Mouse (Mus musculus) liver, embryonic 11.5 days (tissue): Measurements from ENCODE around the gene Cyp26b1. TPM values are rescaled to one million over a fixed set of nuclear protein-coding genes. Genes with fewer than 3 reads are reported as not detected.
A peak's percentile ranks its signal among the peaks of the same experiment; 100 is the strongest.

Experiments
- ATAC-seq: fragments of 200-750 bp; cut with Nextera tagmentation; replicated peaks from 2 replicates; pipeline ENCODE4 v1.8.0; 2017; ENCODE audit warnings: moderate number of reproducible peaks, mild to moderate bottlenecking, moderate TSS enrichment, moderate library complexity; ENCODE audit not compliant: low FRiP score
- DNase-seq: peaks from one replicate; pipeline ENCODE4 v3.0.0-alpha.2; 2017; ENCODE audit warnings: low spot score
- H3K27ac ChIP-seq: fragments of 300-500 bp; sonication (generic); 2 replicates; pipeline ENCODE4 v1.5.1; 2014; ENCODE audit warnings: mild to moderate bottlenecking, low read depth, low read length, control low read depth
- H3K27me3 ChIP-seq: fragments of 300-500 bp; sonication (generic); replicated peaks from 2 replicates; pipeline ENCODE4 v1.6.1; 2014; ENCODE audit warnings: low read length, mixed read lengths; ENCODE audit not compliant: control insufficient read depth, insufficient read depth
- H3K36me3 ChIP-seq: fragments of 300-500 bp; sonication (generic); 2 replicates; pipeline ENCODE4 v1.6.1; 2014; ENCODE audit warnings: mild to moderate bottlenecking, low read length, moderate library complexity, mixed read lengths; ENCODE audit not compliant: control insufficient read depth, insufficient read depth
- H3K4me1 ChIP-seq: fragments of 300-500 bp; sonication (generic); replicated peaks from 2 replicates; pipeline ENCODE4 v1.6.1; 2014; ENCODE audit warnings: low read length, mixed read lengths; ENCODE audit not compliant: control insufficient read depth, insufficient read depth
- H3K4me2 ChIP-seq: fragments of 300-500 bp; sonication (generic); 2 replicates; pipeline ENCODE4 v1.6.1; 2014; ENCODE audit warnings: mild to moderate bottlenecking, control low read depth, moderate library complexity
- H3K4me3 ChIP-seq: fragments of 300-500 bp; sonication (generic); 2 replicates; pipeline ENCODE4 v1.5.1; 2014; ENCODE audit warnings: low read depth, low read length, control low read depth
- H3K9ac ChIP-seq: fragments of 300-500 bp; sonication (generic); 2 replicates; pipeline ENCODE4 v1.6.1; 2014; ENCODE audit warnings: low read depth, low read length, control low read depth
- H3K9me3 ChIP-seq: fragments of 300-500 bp; sonication (generic); 2 replicates; pipeline ENCODE4 v1.6.1; 2016; ENCODE audit warnings: low read length, inconsistent platforms, mixed read lengths; ENCODE audit not compliant: control insufficient read depth
- WGBS: fragments of 180-500 bp; shearing (Covaris S2); extraction: QIAGEN DNeasy Blood & Tissue Kit; methylation state at CpG from one replicate; pipeline ENCODE4 v1.1.7; 2014; 5-methylcytosine and 5-hydroxymethylcytosine counted together
- polyA plus RNA-seq: library from polyadenylated mRNA; unstranded; fragments of >200 nt; fragmentation: Nextera tagmentation; extraction: Ambion mirVana; gene quantifications from 2 replicates; pipeline ENCODE4 v1.2.1, GENCODE M21; 2014

The Cyp26b1 gene
- polyA plus RNA-seq, 1 experiment from 2014 or later = 1.0 TPM

GRCm38 (mm10) chr6:84589742-84590686 is 3.7 kb downstream of the Cyp26b1 start:
- ATAC-seq = peak; percentile 58
- Histone ChIP-seq H3K9me3 (no peaks in the 10 kb centered on the region), H3K27ac (no peak overlapping the region), H3K36me3 (no peaks in the 10 kb centered on the region), H3K4me1 (peaks cover 6% of the 10 kb centered on the region; the same call in 1 of the 2 replicates), H3K4me2 (peak overlapping the region; percentile 77), H3K9ac (no peak overlapping the region), H3K4me3 (no peak overlapping the region), H3K27me3 (peaks cover 61% of the 10 kb centered on the region)
- DNase-seq = peak; percentile 79
- 5% methylated on average over 39 of the region's 39 CpGs for WGBS

- Histone ChIP-seq H3K9ac (no peak overlapping the region), H3K27ac (no peak overlapping the region), H3K4me2 (peak overlapping the region; percentile 77), H3K27me3 (peaks cover 71% of the 10 kb centered on the region), H3K4me3 (peak overlapping the region; percentile 47), H3K9me3 (no peaks in the 10 kb centered on the region), H3K36me3 (no peaks in the 10 kb centered on the region), H3K4me1 (peaks cover 6% of the 10 kb centered on the region)
- ATAC-seq (no peak), DNase-seq (no peak)
- WGBS = 2% methylated on average over 53 of the region's 54 CpGs
Observed at GRCm38 (mm10) chr6:84588895-84589652, 4.6 kb downstream of the Cyp26b1 start.

GRCm38 (mm10) chr6:84588221-84588894 is 5.3 kb downstream of the Cyp26b1 start:
- no peak overlapping the region for H3K9ac ChIP-seq
- no peaks in the 10 kb centered on the region for H3K36me3 ChIP-seq
- H3K27ac ChIP-seq = no peak overlapping the region
- 2% methylated on average over 41 of the region's 41 CpGs for WGBS
- no peak for ATAC-seq
- H3K4me3 ChIP-seq = peak overlapping the region; percentile 47
- peak; percentile 42 for DNase-seq
- no peaks in the 10 kb centered on the region for H3K9me3 ChIP-seq
- H3K27me3 ChIP-seq = peaks cover 78% of the 10 kb centered on the region
- H3K4me1 ChIP-seq = peaks cover 10% of the 10 kb centered on the region
- peak overlapping the region; percentile 77 for H3K4me2 ChIP-seq

GRCm38 (mm10) chr6:84587471-84588101 is 6.1 kb downstream of the Cyp26b1 start:
- no peak for ATAC-seq

GRCm38 (mm10) chr6:84586551-84587200 is 7.0 kb downstream of the Cyp26b1 start:
- peaks cover 13% of the 10 kb centered on the region for H3K4me1 ChIP-seq
- peak overlapping the region; percentile 0 for H3K4me3 ChIP-seq
- peak overlapping the region; percentile 77 for H3K4me2 ChIP-seq
- H3K27ac ChIP-seq = no peak overlapping the region
- ATAC-seq = no peak
- H3K27me3 ChIP-seq = peaks cover 92% of the 10 kb centered on the region
- H3K9me3 ChIP-seq = no peaks in the 10 kb centered on the region
- H3K36me3 ChIP-seq = no peaks in the 10 kb centered on the region
- peak; percentile 37 for DNase-seq
- WGBS = 4% methylated on average over 28 of the region's 28 CpGs
- no peak overlapping the region for H3K9ac ChIP-seq

More at GRCm38 (mm10) chr6:84587471-84588101, 6.1 kb downstream of the Cyp26b1 start:
- no peaks in the 10 kb centered on the region for H3K9me3 ChIP-seq
- peaks cover 83% of the 10 kb centered on the region for H3K27me3 ChIP-seq
- H3K36me3 ChIP-seq = no peaks in the 10 kb centered on the region
- peak overlapping the region; percentile 77 for H3K4me2 ChIP-seq
- H3K4me3 ChIP-seq = peak overlapping the region; percentile 47
- under 1% methylated on average over 51 of the region's 51 CpGs for WGBS
- H3K9ac ChIP-seq = no peak overlapping the region
- H3K27ac ChIP-seq = no peak overlapping the region
- DNase-seq = peak; percentile 74
- H3K4me1 ChIP-seq = peaks cover 13% of the 10 kb centered on the region

- no peak for ATAC-seq
- 2% methylated on average over 37 of the region's 37 CpGs for WGBS
- peaks cover 13% of the 10 kb centered on the region for H3K4me1 ChIP-seq
- peak; percentile 46 for DNase-seq
- no peak overlapping the region for H3K9ac ChIP-seq
- no peaks in the 10 kb centered on the region for H3K9me3 ChIP-seq
- no peaks in the 10 kb centered on the region for H3K36me3 ChIP-seq
- H3K27me3 ChIP-seq = peaks cover 100% of the 10 kb centered on the region
- H3K4me2 ChIP-seq = peak overlapping the region; percentile 64
- H3K4me3 ChIP-seq = peak overlapping the region; percentile 34
- no peak overlapping the region for H3K27ac ChIP-seq
Observed at GRCm38 (mm10) chr6:84585686-84586300, 7.9 kb downstream of the Cyp26b1 start.

GRCm38 (mm10) chr6:84584783-84585685 is 8.7 kb downstream of the Cyp26b1 start:
- no peaks in the 10 kb centered on the region for H3K9me3 ChIP-seq
- H3K4me1 ChIP-seq = peaks cover 11% of the 10 kb centered on the region

More at GRCm38 (mm10) chr6:84584783-84585685, 8.7 kb downstream of the Cyp26b1 start:
- Histone ChIP-seq H3K4me2 (peak overlapping the region; percentile 64), H3K27me3 (peaks cover 100% of the 10 kb centered on the region), H3K9ac (no peak overlapping the region), H3K4me3 (peak overlapping the region; percentile 34), H3K27ac (no peak overlapping the region), H3K36me3 (no peaks in the 10 kb centered on the region)
- 1% methylated on average over 66 of the region's 66 CpGs for WGBS
- no peak for ATAC-seq
- peak; percentile 39 for DNase-seq
